Mouse (Mus musculus) hindbrain, embryonic 14.5 days (tissue): Measurements from ENCODE around the gene Acsm2. TPM values are rescaled to one million over a fixed set of nuclear protein-coding genes. Genes with fewer than 3 reads are reported as not detected.

Source experiments
- ATAC-seq: fragments of 200-750 bp; cut with Nextera tagmentation; 2 replicates; pipeline ENCODE4 v1.8.0; 2017; ENCODE audit warnings: moderate number of reproducible peaks, mild to moderate bottlenecking, moderate TSS enrichment, moderate library complexity; ENCODE audit not compliant: low FRiP score
- DNase-seq: peaks from one replicate; pipeline ENCODE4 v3.0.0-alpha.2; 2015; ENCODE audit warnings: low spot score
- H3K27ac ChIP-seq: fragments of 300-500 bp; sonication (generic); 2 replicates; pipeline ENCODE4 v1.5.1; 2014; ENCODE audit warnings: mild to moderate bottlenecking, moderate library complexity
- H3K27me3 ChIP-seq: fragments of 300-500 bp; sonication (generic); 2 replicates; pipeline ENCODE4 v1.6.1; 2014; ENCODE audit warnings: mild to moderate bottlenecking, low read length, mixed read lengths; ENCODE audit not compliant: control insufficient read depth, insufficient read depth
- H3K36me3 ChIP-seq: fragments of 300-500 bp; sonication (generic); replicated peaks from 2 replicates; pipeline ENCODE4 v1.6.1; 2014; ENCODE audit not compliant: control insufficient read depth, insufficient read depth
- H3K4me1 ChIP-seq: fragments of 300-500 bp; sonication (generic); replicated peaks from 2 replicates; pipeline ENCODE4 v1.6.1; 2014; ENCODE audit warnings: antibody characterized with exemption, low read length, mixed read lengths; ENCODE audit not compliant: control insufficient read depth, insufficient read depth
- H3K4me2 ChIP-seq: fragments of 300-500 bp; sonication (generic); replicated peaks from 2 replicates; pipeline ENCODE4 v1.6.1; 2014; ENCODE audit warnings: mild to moderate bottlenecking, moderate library complexity
- H3K4me3 ChIP-seq: fragments of 300-500 bp; sonication (generic); replicated peaks from 2 replicates; pipeline ENCODE4 v1.5.1; 2014; ENCODE audit warnings: mild to moderate bottlenecking, low read length
- H3K9ac ChIP-seq: fragments of 300-500 bp; sonication (generic); 2 replicates; pipeline ENCODE4 v1.6.1; 2014
- H3K9me3 ChIP-seq: fragments of 300-500 bp; sonication (generic); 2 replicates; pipeline ENCODE4 v1.6.1; 2016; ENCODE audit warnings: low read length; ENCODE audit not compliant: control insufficient read depth
- WGBS: fragments of 180-500 bp; shearing (Covaris S2); extraction: QIAGEN DNeasy Blood & Tissue Kit; methylation state at CpG from one replicate; pipeline ENCODE4 v1.1.7; 2014; 5-methylcytosine and 5-hydroxymethylcytosine counted together
- polyA plus RNA-seq: library from polyadenylated mRNA; unstranded; fragments of >200 nt; fragmentation: Nextera tagmentation; extraction: Ambion mirVana; gene quantifications from 2 replicates; pipeline ENCODE4 v1.2.1, GENCODE M21; 2014

Gene Acsm2
- polyA plus RNA-seq, 1 experiment from 2014 or later = not detected

DNA sequence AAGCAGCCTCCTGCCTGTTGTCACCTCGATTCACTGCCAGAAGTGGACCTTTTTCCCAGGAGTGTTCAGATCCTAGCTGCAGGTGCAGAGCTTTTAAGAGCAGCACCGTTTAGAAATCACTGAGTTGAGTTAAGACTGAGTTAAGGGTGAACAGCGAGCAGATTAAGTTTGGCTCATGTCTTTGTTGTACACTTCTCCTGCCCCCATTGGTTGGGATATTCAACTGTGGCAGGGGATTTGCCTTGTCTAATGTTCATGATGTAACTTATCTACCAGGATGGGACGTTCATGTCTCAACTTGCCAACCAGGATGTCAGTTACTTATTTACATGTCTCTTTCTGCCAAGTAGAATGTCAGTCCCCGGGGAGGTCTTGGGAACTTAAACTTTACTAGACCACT lies 88.2 kb downstream of the Acsm2 start:
- H3K36me3 ChIP-seq = no peaks in the 10 kb centered on the region
- H3K4me3 ChIP-seq = no peak overlapping the region
- no peak overlapping the region for H3K4me2 ChIP-seq
- no peaks in the 10 kb centered on the region for H3K4me1 ChIP-seq
- 79% methylated on average over 5 of the region's 5 CpGs for WGBS
- no peak overlapping the region for H3K27ac ChIP-seq
- no peaks in the 10 kb centered on the region for H3K27me3 ChIP-seq
- no peak for ATAC-seq
- no peaks in the 10 kb centered on the region for H3K9me3 ChIP-seq
- no peak overlapping the region for H3K9ac ChIP-seq
- no peak for DNase-seq

Other genes with a start within 250 kb of the Acsm2 start
- not detected in 2 replicates for gene Gp2, start 95.1 kb upstream of the Acsm2 start, polyA plus RNA-seq
- not detected in 2 replicates for gene Umod, start 75.1 kb upstream of the Acsm2 start, polyA plus RNA-seq
- gene Acsm5, start 34.9 kb upstream of the Acsm2 start, polyA plus RNA-seq = not detected in 2 replicates
- gene Pdilt, start 30.9 kb upstream of the Acsm2 start, polyA plus RNA-seq = 0.39 TPM in 1 of 2 replicates, not detected in the other
- gene Acsm1, start 52.7 kb downstream of the Acsm2 start, polyA plus RNA-seq = not detected in 2 replicates
- not detected in 2 replicates for gene Acsm4, start 135.7 kb downstream of the Acsm2 start, polyA plus RNA-seq
- gene Thumpd1, start 166.5 kb downstream of the Acsm2 start, polyA plus RNA-seq = 76.7 and 87.9 TPM in 2 replicates
- gene Acsm3, start 206.6 kb downstream of the Acsm2 start, polyA plus RNA-seq = 0.18 TPM in 1 of 2 replicates, not detected in the other
- 9.1 and 10.1 TPM in 2 replicates for gene Rexo5, start 239.7 kb downstream of the Acsm2 start, polyA plus RNA-seq
- 16.6 and 20.7 TPM in 2 replicates for gene Eri2, start 239.7 kb downstream of the Acsm2 start, polyA plus RNA-seq